Mouse (Mus musculus): ENCODE measurements around the gene Zfp575. TPM values are rescaled to one million over a fixed set of nuclear protein-coding genes. Genes with fewer than 3 reads are reported as not detected.

The Zfp575 gene
- polyA plus RNA-seq, 1 experiment from 2014 or later, result 2.5 TPM

GRCm38 (mm10) chr7:24564607-24565265, 22.7 kb downstream of the Zfp575 start:
- no peak overlapping the region for H3K9ac ChIP-seq (ENCODE audit: low read length)
- no peaks in the 10 kb centered on the region for H3K9me3 ChIP-seq (ENCODE audit: control insufficient read depth, low read length)
- DNase-seq (ENCODE audit: low spot score) (peak; percentile 83), ATAC-seq (replicated peaks; ENCODE audit: low FRiP score) (no peak)
- WGBS, result 64% methylated on average over 6 of the region's 6 CpGs
- no peak overlapping the region for H3K27ac ChIP-seq (ENCODE audit: low read depth, low read length)
- H3K36me3 ChIP-seq (ENCODE audit: control insufficient read depth, insufficient read depth, low read length), result no peaks in the 10 kb centered on the region; the same call in 1 of the 2 replicates
- H3K27me3 ChIP-seq (ENCODE audit: control insufficient read depth, insufficient read depth, low read length), result no peaks in the 10 kb centered on the region
- H3K4me1 ChIP-seq (replicated peaks; ENCODE audit: control insufficient read depth, insufficient read depth, low read length), result no peaks in the 10 kb centered on the region
- no peak overlapping the region for H3K4me2 ChIP-seq (ENCODE audit: low read depth, low read length, severe bottlenecking)
- no peak overlapping the region for H3K4me3 ChIP-seq (ENCODE audit: low read depth, low read length)

- Histone ChIP-seq H3K27ac (ENCODE audit: low read depth, low read length) (no peak overlapping the region), H3K27me3 (ENCODE audit: control insufficient read depth, insufficient read depth, low read length) (no peaks in the 10 kb centered on the region), H3K9ac (ENCODE audit: low read length) (no peak overlapping the region), H3K4me3 (ENCODE audit: low read depth, low read length) (no peak overlapping the region), H3K4me1 (replicated peaks; ENCODE audit: control insufficient read depth, insufficient read depth, low read length) (no peaks in the 10 kb centered on the region), H3K4me2 (ENCODE audit: low read depth, low read length, severe bottlenecking) (no peak overlapping the region), H3K36me3 (ENCODE audit: control insufficient read depth, insufficient read depth, low read length) (no peaks in the 10 kb centered on the region; the same call in 1 of the 2 replicates), H3K9me3 (ENCODE audit: control insufficient read depth, low read length) (no peaks in the 10 kb centered on the region)
- DNase-seq (ENCODE audit: low spot score) (no peak), ATAC-seq (replicated peaks; ENCODE audit: low FRiP score) (no peak)
- WGBS, result 91% methylated on average over 4 of the region's 4 CpGs
Observed at GRCm38 (mm10) chr7:24563837-24564206, 23.6 kb downstream of the Zfp575 start.

GRCm38 (mm10) chr7:24563191-24563836, 24.1 kb downstream of the Zfp575 start:
- no peak overlapping the region for H3K9ac ChIP-seq (ENCODE audit: low read length)
- ATAC-seq (replicated peaks; ENCODE audit: low FRiP score), result no peak
- no peak for DNase-seq (ENCODE audit: low spot score)
- no peak overlapping the region for H3K27ac ChIP-seq (ENCODE audit: low read depth, low read length)
- no peaks in the 10 kb centered on the region; the same call in 1 of the 2 replicates for H3K36me3 ChIP-seq (ENCODE audit: control insufficient read depth, insufficient read depth, low read length)
- H3K4me3 ChIP-seq (ENCODE audit: low read depth, low read length), result no peak overlapping the region
- 89% methylated on average over 8 of the region's 8 CpGs for WGBS
- no peaks in the 10 kb centered on the region for H3K9me3 ChIP-seq (ENCODE audit: control insufficient read depth, low read length)
- H3K4me1 ChIP-seq (replicated peaks; ENCODE audit: control insufficient read depth, insufficient read depth, low read length), result no peaks in the 10 kb centered on the region
- no peaks in the 10 kb centered on the region for H3K27me3 ChIP-seq (ENCODE audit: control insufficient read depth, insufficient read depth, low read length)
- no peak overlapping the region for H3K4me2 ChIP-seq (ENCODE audit: low read depth, low read length, severe bottlenecking)

GRCm38 (mm10) chr7:24561450-24561849, 26.0 kb downstream of the Zfp575 start:
- no peak for DNase-seq (ENCODE audit: low spot score)
- Histone ChIP-seq H3K9me3 (ENCODE audit: control insufficient read depth, low read length) (no peaks in the 10 kb centered on the region), H3K4me3 (ENCODE audit: low read depth, low read length) (no peak overlapping the region), H3K4me2 (ENCODE audit: low read depth, low read length, severe bottlenecking) (no peak overlapping the region), H3K27ac (ENCODE audit: low read depth, low read length) (no peak overlapping the region), H3K27me3 (ENCODE audit: control insufficient read depth, insufficient read depth, low read length) (no peaks in the 10 kb centered on the region), H3K9ac (ENCODE audit: low read length) (no peak overlapping the region), H3K36me3 (ENCODE audit: control insufficient read depth, insufficient read depth, low read length) (no peaks in the 10 kb centered on the region; the same call in 1 of the 2 replicates), H3K4me1 (replicated peaks; ENCODE audit: control insufficient read depth, insufficient read depth, low read length) (no peaks in the 10 kb centered on the region)
- no peak for ATAC-seq (replicated peaks; ENCODE audit: low FRiP score)
- 97% methylated on average over 4 of the region's 4 CpGs for WGBS

GRCm38 (mm10) chr7:24555786-24556185, 31.7 kb downstream of the Zfp575 start:
- no peaks in the 10 kb centered on the region for H3K9me3 ChIP-seq (ENCODE audit: control insufficient read depth, low read length)
- peaks cover 9% of the 10 kb centered on the region for H3K36me3 ChIP-seq (ENCODE audit: control insufficient read depth, insufficient read depth, low read length)

GRCm38 (mm10) chr7:24551985-24552759, 35.3 kb downstream of the Zfp575 start:
- no peak for ATAC-seq (replicated peaks; ENCODE audit: low FRiP score)
- Histone ChIP-seq H3K4me2 (ENCODE audit: low read depth, low read length, severe bottlenecking) (no peak overlapping the region), H3K4me1 (replicated peaks; ENCODE audit: control insufficient read depth, insufficient read depth, low read length) (peaks cover 7% of the 10 kb centered on the region), H3K36me3 (ENCODE audit: control insufficient read depth, insufficient read depth, low read length) (peaks cover 9% of the 10 kb centered on the region), H3K27me3 (ENCODE audit: control insufficient read depth, insufficient read depth, low read length) (no peaks in the 10 kb centered on the region), H3K9ac (ENCODE audit: low read length) (no peak overlapping the region), H3K9me3 (ENCODE audit: control insufficient read depth, low read length) (no peaks in the 10 kb centered on the region), H3K4me3 (ENCODE audit: low read depth, low read length) (no peak overlapping the region), H3K27ac (ENCODE audit: low read depth, low read length) (no peak overlapping the region)
- no peak for DNase-seq (ENCODE audit: low spot score)
- 95% methylated on average over 12 of the region's 12 CpGs for WGBS

More at GRCm38 (mm10) chr7:24555786-24556185, 31.7 kb downstream of the Zfp575 start:
- Histone ChIP-seq H3K27me3 (ENCODE audit: control insufficient read depth, insufficient read depth, low read length) (no peaks in the 10 kb centered on the region), H3K4me1 (replicated peaks; ENCODE audit: control insufficient read depth, insufficient read depth, low read length) (no peaks in the 10 kb centered on the region), H3K9ac (ENCODE audit: low read length) (no peak overlapping the region), H3K4me2 (ENCODE audit: low read depth, low read length, severe bottlenecking) (no peak overlapping the region), H3K4me3 (ENCODE audit: low read depth, low read length) (no peak overlapping the region), H3K27ac (ENCODE audit: low read depth, low read length) (no peak overlapping the region)
- WGBS, result 94% methylated on average over 10 of the region's 10 CpGs
- no peak for ATAC-seq (replicated peaks; ENCODE audit: low FRiP score)
- DNase-seq (ENCODE audit: low spot score), result no peak

GRCm38 (mm10) chr7:24547534-24548036, 39.9 kb downstream of the Zfp575 start:
- DNase-seq (ENCODE audit: low spot score) (no peak), ATAC-seq (replicated peaks; ENCODE audit: low FRiP score) (peak; percentile 15; the same call in 1 of the 2 replicates)
- no peaks in the 10 kb centered on the region for H3K27me3 ChIP-seq (ENCODE audit: control insufficient read depth, insufficient read depth, low read length)
- 32% methylated on average over 13 of the region's 13 CpGs for WGBS
- no peaks in the 10 kb centered on the region for H3K9me3 ChIP-seq (ENCODE audit: control insufficient read depth, low read length)
- H3K4me2 ChIP-seq (ENCODE audit: low read depth, low read length, severe bottlenecking), result peak overlapping the region; percentile 70
- peaks cover 3% of the 10 kb centered on the region; the same call in 1 of the 2 replicates for H3K36me3 ChIP-seq (ENCODE audit: control insufficient read depth, insufficient read depth, low read length)
- peak overlapping the region; percentile 80 for H3K9ac ChIP-seq (ENCODE audit: low read length)
- peaks cover 7% of the 10 kb centered on the region for H3K4me1 ChIP-seq (replicated peaks; ENCODE audit: control insufficient read depth, insufficient read depth, low read length)
- H3K27ac ChIP-seq (ENCODE audit: low read depth, low read length), result peak overlapping the region; percentile 57; the same call in 1 of the 2 replicates
- H3K4me3 ChIP-seq (ENCODE audit: low read depth, low read length), result peak overlapping the region; percentile 82

- peak; percentile 98 for ATAC-seq (replicated peaks; ENCODE audit: low FRiP score)
- Histone ChIP-seq H3K27ac (ENCODE audit: low read depth, low read length) (peak overlapping the region; percentile 57; the same call in 1 of the 2 replicates), H3K4me1 (replicated peaks; ENCODE audit: control insufficient read depth, insufficient read depth, low read length) (peaks cover 7% of the 10 kb centered on the region), H3K4me2 (ENCODE audit: low read depth, low read length, severe bottlenecking) (peak overlapping the region; percentile 70), H3K4me3 (ENCODE audit: low read depth, low read length) (peak overlapping the region; percentile 82), H3K27me3 (ENCODE audit: control insufficient read depth, insufficient read depth, low read length) (no peaks in the 10 kb centered on the region), H3K9me3 (ENCODE audit: control insufficient read depth, low read length) (no peaks in the 10 kb centered on the region), H3K9ac (ENCODE audit: low read length) (peak overlapping the region; percentile 80), H3K36me3 (ENCODE audit: control insufficient read depth, insufficient read depth, low read length) (no peaks in the 10 kb centered on the region; the same call in 1 of the 2 replicates)
- under 1% methylated on average over 57 of the region's 57 CpGs for WGBS
- DNase-seq (ENCODE audit: low spot score), result peak; percentile 100
Observed at GRCm38 (mm10) chr7:24546634-24547389, 40.6 kb downstream of the Zfp575 start.

All from forebrain, embryonic 11.5 days (tissue).